Mouse (Mus musculus) bone marrow, adult 2 months (tissue): ENCODE measurements around the gene Pdzrn4.

ENCODE experiments used
- CTCF ChIP-seq: fragments of 200-500 bp; IDR thresholded peaks from 2 replicates; pipeline ENCODE4 v1.5.1; 2011; ENCODE audit warnings: low read length, control low read depth; ENCODE audit not compliant: control insufficient read depth, insufficient read depth
- POLR2A ChIP-seq: fragments of 200-500 bp; IDR thresholded peaks from 2 replicates; pipeline ENCODE4 v1.6.1; 2011; ENCODE audit warnings: low read depth, mild to moderate bottlenecking, control low read depth, low read length, borderline replicate concordance; ENCODE audit not compliant: control insufficient read depth

GRCm38 (mm10) chr15:92347902-92348301, 48.8 kb upstream of the Pdzrn4 start:
- no peak for TF ChIP-seq CTCF
- no peak for TF ChIP-seq POLR2A
